Mouse (Mus musculus): ENCODE measurements at regions not wholly inside any gene's neighbourhood (a gene's known extent, or its start where the extent isn't known, plus 50 kb on each side); places are given as distances from the start of the nearest gene placed in this dataset.
"Not testable (repeated sequence)": the region's sequence is repeated elsewhere in the genome, so short reads cannot be mapped to it uniquely, and the experiment has no call there.

DNA sequence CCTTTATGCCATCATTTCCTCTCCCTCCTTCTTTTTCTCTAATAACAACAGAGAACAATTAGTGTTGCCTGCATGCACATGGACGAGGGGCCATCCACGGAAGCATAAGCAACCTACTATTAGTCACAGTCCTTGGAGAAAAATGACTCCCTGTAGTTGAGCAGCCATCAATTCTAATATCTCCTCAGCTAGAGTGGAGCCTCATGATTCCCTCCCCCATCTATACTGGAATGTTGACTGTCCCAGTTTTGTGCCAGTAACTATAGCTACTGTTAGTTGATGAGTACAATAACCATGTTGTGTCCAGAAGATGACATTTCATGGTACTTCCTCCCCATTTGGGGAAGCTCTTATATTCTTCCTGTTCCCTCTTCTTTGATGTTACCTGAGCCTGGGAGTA, 64.3 kb upstream of the Rtn4 start:
- no peaks in the 10 kb centered on the region for H3K36me3 ChIP-seq
- H3K27ac ChIP-seq (replicated peaks): no peak overlapping the region
- no peaks in the 10 kb centered on the region for H3K9me3 ChIP-seq (replicated peaks)
- no peak overlapping the region for H3K4me3 ChIP-seq (replicated peaks)
- H3K4me1 ChIP-seq: no peaks in the 10 kb centered on the region
- no peak overlapping the region for H3K4me2 ChIP-seq (replicated peaks)
- ATAC-seq (ENCODE audit: insufficient number of reproducible peaks, low FRiP score, low TSS enrichment, low read depth): no peak
- no peaks in the 10 kb centered on the region for H3K27me3 ChIP-seq
- 37% methylated on average over 2 of the region's 2 CpGs for WGBS
- H3K9ac ChIP-seq: no peak overlapping the region

DNA sequence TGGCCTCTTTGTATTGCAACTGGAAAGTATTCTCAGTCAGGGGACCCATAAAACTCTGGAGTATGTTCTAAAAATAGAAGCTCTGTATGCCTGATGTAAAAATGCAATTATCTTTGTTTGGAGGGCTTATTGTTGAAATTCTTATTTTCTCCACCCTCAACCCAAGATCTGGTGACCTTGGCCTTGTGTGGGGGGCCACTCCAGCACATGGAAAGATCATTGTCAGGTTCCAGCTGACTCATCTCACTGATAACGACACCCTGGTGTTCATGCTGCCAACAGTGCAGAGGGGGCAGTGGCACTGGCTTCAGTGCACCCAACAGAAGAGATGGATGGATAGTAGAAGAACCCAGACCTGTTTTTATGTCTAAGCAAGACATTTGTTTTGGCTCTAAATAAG, 60.3 kb upstream of the Rtn4 start:
- Histone ChIP-seq H3K4me3 (replicated peaks) (no peak overlapping the region), H3K9ac (no peak overlapping the region), H3K36me3 (no peaks in the 10 kb centered on the region), H3K4me2 (replicated peaks) (no peak overlapping the region), H3K27ac (replicated peaks) (no peak overlapping the region), H3K9me3 (replicated peaks) (no peaks in the 10 kb centered on the region), H3K27me3 (no peaks in the 10 kb centered on the region), H3K4me1 (peaks cover 11% of the 10 kb centered on the region)
- ATAC-seq (ENCODE audit: insufficient number of reproducible peaks, low FRiP score, low TSS enrichment, low read depth): no peak
- WGBS: 57% methylated on average over 1 of the region's 1 CpGs

DNA sequence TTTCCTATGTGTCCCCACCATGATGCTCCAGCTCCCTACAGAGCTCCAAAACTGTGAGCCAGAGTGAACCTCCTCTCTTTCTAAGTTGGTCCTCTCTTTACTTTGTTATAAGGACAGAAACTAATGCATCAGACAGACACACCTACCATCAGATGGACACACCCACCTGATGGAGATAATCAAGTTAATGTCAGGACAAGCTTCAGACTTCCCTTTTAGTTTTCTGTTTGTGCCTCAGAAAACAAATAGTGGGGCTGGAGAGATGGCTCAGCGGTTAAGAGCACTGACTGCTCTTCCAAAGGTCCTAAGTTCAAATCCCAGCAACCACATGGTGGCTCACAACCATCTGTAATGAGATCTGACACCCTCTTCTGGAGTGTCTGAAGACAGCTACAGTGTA, 59.5 kb upstream of the Rtn4 start:
- peaks cover 17% of the 10 kb centered on the region for H3K4me1 ChIP-seq
- H3K9ac ChIP-seq; H3K4me3 ChIP-seq (replicated peaks); H3K36me3 ChIP-seq; H3K9me3 ChIP-seq (replicated peaks); H3K27ac ChIP-seq (replicated peaks); H3K27me3 ChIP-seq; ATAC-seq (ENCODE audit: insufficient number of reproducible peaks, low FRiP score, low TSS enrichment, low read depth); H3K4me2 ChIP-seq (replicated peaks): not testable (repeated sequence)
- 67% methylated on average over 1 of the region's 1 CpGs for WGBS

DNA sequence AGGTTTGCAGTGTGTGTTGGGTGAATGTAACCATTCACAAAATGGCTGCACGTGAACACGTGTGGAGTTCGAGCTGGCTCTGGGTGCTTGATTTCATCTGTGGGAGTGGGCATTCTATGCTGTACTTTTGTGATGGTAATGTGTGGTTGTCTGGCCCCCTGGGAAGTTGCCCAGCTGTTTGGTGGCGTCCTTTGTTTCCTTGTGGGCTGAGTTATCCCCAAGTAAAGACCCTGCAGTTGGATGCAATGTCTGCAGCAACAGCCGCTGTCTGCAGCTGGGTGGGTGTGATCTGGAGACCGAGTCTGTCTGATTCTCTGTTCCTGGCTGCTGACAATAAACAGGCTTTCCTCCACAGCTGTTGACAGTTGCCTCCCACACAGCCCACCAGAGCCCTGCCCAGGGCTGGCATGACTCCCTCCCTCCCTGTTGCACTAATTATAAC, 56.0 kb upstream of the Rtn4 start:
- H3K36me3 ChIP-seq: no peaks in the 10 kb centered on the region
- peak; percentile 74 for ATAC-seq (ENCODE audit: insufficient number of reproducible peaks, low FRiP score, low TSS enrichment, low read depth)
- H3K27me3 ChIP-seq: no peaks in the 10 kb centered on the region
- WGBS: 30% methylated on average over 6 of the region's 6 CpGs
- no peaks in the 10 kb centered on the region for H3K9me3 ChIP-seq (replicated peaks)
- no peak overlapping the region for H3K4me3 ChIP-seq (replicated peaks)
- 0 out of 2 replicates have a peak overlapping the region, but pooled peaks have one; percentile 40 for H3K27ac ChIP-seq (replicated peaks)
- H3K4me2 ChIP-seq (replicated peaks): peak overlapping the region; percentile 27; the same call in 1 of the 2 replicates
- H3K4me1 ChIP-seq: peaks cover 26% of the 10 kb centered on the region
- no peak overlapping the region for H3K9ac ChIP-seq

DNA sequence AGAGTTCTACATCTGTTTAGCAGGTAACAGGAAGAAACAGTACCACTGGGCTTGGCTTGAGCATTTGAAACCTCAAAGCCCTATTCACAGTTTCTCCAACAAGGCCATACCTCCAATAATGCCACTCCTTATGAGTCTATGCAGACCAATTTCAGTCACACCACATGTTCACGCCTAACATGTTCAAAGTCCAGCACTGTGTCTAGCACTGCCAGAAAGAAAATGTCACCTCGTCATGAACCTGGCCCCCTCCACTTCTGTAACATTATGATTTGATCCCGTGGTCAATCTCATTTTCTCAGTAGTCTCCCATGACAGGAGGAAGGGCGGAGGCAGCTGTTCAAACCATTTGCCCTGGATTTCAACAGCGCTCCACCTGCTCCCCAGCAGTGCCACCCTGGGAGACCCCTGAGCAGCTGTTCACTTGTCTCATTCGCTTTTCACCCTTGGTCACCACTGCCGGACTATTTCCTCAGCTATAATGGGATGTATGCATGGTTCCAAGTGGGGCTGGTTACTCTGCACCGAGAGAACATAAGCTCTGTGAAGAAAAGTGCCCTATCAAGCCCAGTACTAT, 54.6 kb upstream of the Rtn4 start:
- H3K4me2 ChIP-seq (replicated peaks): no peak overlapping the region
- H3K27me3 ChIP-seq: no peaks in the 10 kb centered on the region
- no peaks in the 10 kb centered on the region for H3K9me3 ChIP-seq (replicated peaks)
- peaks cover 26% of the 10 kb centered on the region for H3K4me1 ChIP-seq
- 70% methylated on average over 8 of the region's 8 CpGs for WGBS
- H3K4me3 ChIP-seq (replicated peaks): no peak overlapping the region
- peak; percentile 79 for ATAC-seq (ENCODE audit: insufficient number of reproducible peaks, low FRiP score, low TSS enrichment, low read depth)
- no peak overlapping the region for H3K9ac ChIP-seq
- H3K36me3 ChIP-seq: no peaks in the 10 kb centered on the region
- peak overlapping the region; percentile 39 for H3K27ac ChIP-seq (replicated peaks)

DNA sequence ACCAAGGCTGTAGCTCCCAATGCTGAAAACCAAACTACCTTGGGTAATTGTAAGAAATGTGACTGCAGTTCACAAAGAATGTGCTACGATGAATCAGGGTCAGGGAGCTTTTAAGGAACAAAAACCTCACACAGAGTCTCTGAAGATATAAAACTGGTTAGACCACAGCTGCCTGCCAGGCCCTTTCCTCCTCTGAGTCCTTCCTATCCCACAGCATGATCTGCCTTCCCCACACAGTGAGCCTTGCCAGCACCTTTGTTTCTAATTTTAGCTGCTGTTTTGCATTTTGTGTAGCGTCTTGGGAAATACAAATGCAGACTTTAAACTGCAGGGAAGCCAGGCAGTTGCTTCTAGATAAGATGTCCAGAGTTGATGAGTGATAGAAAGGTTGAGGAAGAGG, 53.9 kb upstream of the Rtn4 start:
- 13% methylated on average over 2 of the region's 2 CpGs for WGBS
- peak overlapping the region; percentile 39 for H3K27ac ChIP-seq (replicated peaks)

More for the DNA sequence above, 53.9 kb upstream of the Rtn4 start:
- Histone ChIP-seq H3K4me1 (peaks cover 26% of the 10 kb centered on the region), H3K4me2 (replicated peaks) (no peak overlapping the region), H3K9me3 (replicated peaks) (no peaks in the 10 kb centered on the region), H3K27me3 (no peaks in the 10 kb centered on the region), H3K4me3 (replicated peaks) (no peak overlapping the region), H3K36me3 (no peaks in the 10 kb centered on the region), H3K9ac (no peak overlapping the region)
- ATAC-seq (ENCODE audit: insufficient number of reproducible peaks, low FRiP score, low TSS enrichment, low read depth): no peak

All from embryonic facial prominence, embryonic 15.5 days (tissue).